Mouse (Mus musculus) MEL (cell line): Measurements from ENCODE around the gene Gm10799. TPM values are rescaled to one million over a fixed set of nuclear protein-coding genes. Genes with fewer than 3 reads are reported as not detected.
"Not testable (repeated sequence)": the region's sequence is repeated elsewhere in the genome, so short reads cannot be mapped to it uniquely, and the experiment has no call there.

ENCODE experiments used
- DNase-seq: peaks from one replicate; pipeline ENCODE4 v3.0.0; 2011; ENCODE audit warnings: low read depth, low spot score
- H3K27ac ChIP-seq: 2 replicates; pipeline ENCODE4 v1.5.1; 2012; ENCODE audit warnings: low read depth, mild to moderate bottlenecking, control low read depth, low read length, moderate library complexity; ENCODE audit not compliant: control insufficient read depth
- H3K27me3 ChIP-seq, 2 experiments: fragments of 150-350 bp in 1 of 2; sonication (generic) in 1 of 2; 2 replicates each; pipeline ENCODE4 v1.6.1; 2012; ENCODE audit warnings: low read length in 2 of 2, mild to moderate bottlenecking in 2 of 2, improper control_type of control experiment in 1 of 2, moderate library complexity in 1 of 2; ENCODE audit not compliant: insufficient read depth in 2 of 2, control insufficient read depth in 1 of 2
- H3K36me3 ChIP-seq, 2 experiments: 2 replicates each; pipeline ENCODE4 v1.6.1; 2012 to 2014; ENCODE audit warnings: low read length in 2 of 2, improper control_type of control experiment in 1 of 2, inconsistent platforms in 1 of 2, mild to moderate bottlenecking in 1 of 2; ENCODE audit not compliant: insufficient read depth in 2 of 2, control insufficient read depth in 1 of 2
- H3K4me1 ChIP-seq, 2 experiments: fragments of 150-350 bp in 1 of 2; sonication (generic) in 1 of 2; 2 replicates each; pipeline ENCODE4 v1.6.1; 2012; ENCODE audit warnings: low read length in 2 of 2, improper control_type of control experiment in 1 of 2, mild to moderate bottlenecking in 1 of 2; ENCODE audit not compliant: insufficient read depth in 2 of 2, control insufficient read depth in 1 of 2
- H3K4me3 ChIP-seq, 2 experiments: fragments of 150-350 bp in 1 of 2; sonication (generic) in 1 of 2; 2 replicates each; pipeline ENCODE4 v1.5.1; 2012; ENCODE audit warnings: low read depth in 2 of 2, low read length in 2 of 2, mild to moderate bottlenecking in 2 of 2, moderate library complexity in 2 of 2, control low read depth in 1 of 2, improper control_type of control experiment in 1 of 2; ENCODE audit not compliant: control insufficient read depth in 1 of 2, insufficient read depth in 1 of 2
- H3K79me2 ChIP-seq: 2 replicates; pipeline ENCODE4 v1.6.1; 2012; ENCODE audit warnings: mild to moderate bottlenecking, low read length, moderate library complexity; ENCODE audit not compliant: control insufficient read depth, poor library complexity, insufficient read depth
- H3K9ac ChIP-seq: 2 replicates; pipeline ENCODE4 v1.6.1; 2012; ENCODE audit warnings: low read depth, mild to moderate bottlenecking, control low read depth, low read length, moderate library complexity; ENCODE audit not compliant: control insufficient read depth, poor library complexity, severe bottlenecking
- H3K9me3 ChIP-seq: fragments of 150-350 bp; sonication (generic); replicated peaks from 2 replicates; pipeline ENCODE4 v1.6.1; 2012; ENCODE audit warnings: mild to moderate bottlenecking, low read length, improper control_type of control experiment, moderate library complexity; ENCODE audit not compliant: insufficient read depth
- E2F4 ChIP-seq: IDR thresholded peaks from 2 replicates; pipeline ENCODE4 v1.6.1; 2011; ENCODE audit warnings: low read depth, low read length, improper control_type of control experiment, borderline replicate concordance
- ELF1 ChIP-seq: IDR thresholded peaks from 2 replicates; pipeline ENCODE4 v1.6.1; 2014; ENCODE audit warnings: low read depth, mild to moderate bottlenecking, inconsistent platforms, low read length, improper control_type of control experiment, moderate library complexity
- ETS1 ChIP-seq: IDR thresholded peaks from 2 replicates; pipeline ENCODE4 v1.6.1; 2012; ENCODE audit warnings: low read depth, mild to moderate bottlenecking, inconsistent platforms, low read length, improper control_type of control experiment, moderate library complexity
- GABPA ChIP-seq: IDR thresholded peaks from 2 replicates; pipeline ENCODE4 v1.6.1; 2012; ENCODE audit warnings: low read depth, mild to moderate bottlenecking, inconsistent platforms, low read length, improper control_type of control experiment, moderate library complexity
- MAFK ChIP-seq: IDR thresholded peaks from 2 replicates; pipeline ENCODE4 v1.6.1; 2011; ENCODE audit warnings: low read depth, mild to moderate bottlenecking, low read length, improper control_type of control experiment, borderline replicate concordance
- MEF2A ChIP-seq: IDR thresholded peaks from 2 replicates; pipeline ENCODE4 v1.6.1; 2014; ENCODE audit warnings: low read depth, mild to moderate bottlenecking, inconsistent platforms, low read length, improper control_type of control experiment; ENCODE audit not compliant: poor library complexity, insufficient replicate concordance, severe bottlenecking; ENCODE audit errors: extremely low read depth
- MXI1 ChIP-seq: IDR thresholded peaks from 2 replicates; pipeline ENCODE4 v1.6.1; 2011; ENCODE audit warnings: mild to moderate bottlenecking, low read depth, low read length, improper control_type of control experiment
- NRF1 ChIP-seq: IDR thresholded peaks from 2 replicates; pipeline ENCODE4 v1.6.1; 2014; ENCODE audit warnings: low read depth, mild to moderate bottlenecking, inconsistent platforms, low read length, improper control_type of control experiment, moderate library complexity; ENCODE audit not compliant: poor library complexity, insufficient read depth, severe bottlenecking
- RAD21 ChIP-seq: IDR thresholded peaks from 2 replicates; pipeline ENCODE4 v1.6.1; 2011; ENCODE audit warnings: mild to moderate bottlenecking, low read depth, low read length, improper control_type of control experiment
- RCOR1 ChIP-seq: IDR thresholded peaks from 2 replicates; pipeline ENCODE4 v1.6.1; 2012; ENCODE audit warnings: low read depth, mild to moderate bottlenecking, inconsistent platforms, low read length, improper control_type of control experiment
- SMC3 ChIP-seq: IDR thresholded peaks from 2 replicates; pipeline ENCODE4 v1.6.1; 2011; ENCODE audit warnings: low read depth, low read length, improper control_type of control experiment
- TCF12 ChIP-seq: IDR thresholded peaks from 2 replicates; pipeline ENCODE4 v1.6.1; 2014; ENCODE audit warnings: low read depth, mild to moderate bottlenecking, inconsistent platforms, low read length, improper control_type of control experiment, moderate library complexity
- UBTF ChIP-seq: IDR thresholded peaks from 2 replicates; pipeline ENCODE4 v1.6.1; 2012; ENCODE audit warnings: low read depth, mild to moderate bottlenecking, inconsistent platforms, low read length, improper control_type of control experiment, moderate library complexity, borderline replicate concordance; ENCODE audit not compliant: insufficient read depth
- USF1 ChIP-seq: IDR thresholded peaks from 2 replicates; pipeline ENCODE4 v1.6.1; 2014; ENCODE audit warnings: low read depth, mild to moderate bottlenecking, inconsistent platforms, low read length, improper control_type of control experiment, moderate library complexity
- USF2 ChIP-seq, 2 experiments: IDR thresholded peaks; 2 replicates each; pipeline ENCODE4 v1.6.1; 2011 to 2012; ENCODE audit warnings: improper control_type of control experiment in 2 of 2, low read length in 2 of 2, borderline replicate concordance in 1 of 2, inconsistent platforms in 1 of 2, low read depth in 1 of 2, mild to moderate bottlenecking in 1 of 2; ENCODE audit not compliant: insufficient read depth in 1 of 2
- ZC3H11A ChIP-seq: IDR thresholded peaks from 2 replicates; pipeline ENCODE4 v1.6.1; 2012; ENCODE audit warnings: low read depth, mild to moderate bottlenecking, inconsistent platforms, low read length, improper control_type of control experiment
- ZKSCAN1 ChIP-seq: IDR thresholded peaks from 2 replicates; pipeline ENCODE4 v1.6.1; 2012; ENCODE audit warnings: low read depth, mild to moderate bottlenecking, inconsistent platforms, low read length, improper control_type of control experiment, moderate library complexity
- ZMIZ1 ChIP-seq: IDR thresholded peaks from 2 replicates; pipeline ENCODE4 v1.6.1; 2012; ENCODE audit warnings: low read depth, mild to moderate bottlenecking, inconsistent platforms, low read length, improper control_type of control experiment, moderate library complexity
- ZNF384 ChIP-seq: IDR thresholded peaks from 2 replicates; pipeline ENCODE4 v1.6.1; 2012; ENCODE audit warnings: low read depth, mild to moderate bottlenecking, inconsistent platforms, low read length, improper control_type of control experiment
- polyA plus RNA-seq, 2 experiments: library from polyadenylated mRNA; stranded (reverse) in 1 of 2; unstranded in 1 of 2; fragments of >175 nt in 1 of 2; fragments of >200 nt in 1 of 2; gene quantifications; 2 replicates each; pipeline versions ENCODE4 v1.2.1 to v1.2.4; 2012; ENCODE audit warnings: low replicate concordance in 2 of 2, low read depth in 1 of 2; ENCODE audit not compliant: insufficient read length in 2 of 2, insufficient read depth in 1 of 2, missing spikeins in 1 of 2
- total RNA-seq: library from RNA; depleted of rRNA; stranded (reverse); fragments of 300-350 nt; gene quantifications from 2 replicates; pipeline ENCODE4 v1.2.3, GENCODE M21; 2012

Gm10799 gene
- total and polyA plus RNA-seq, 3 experiments, result not detected

DNA sequence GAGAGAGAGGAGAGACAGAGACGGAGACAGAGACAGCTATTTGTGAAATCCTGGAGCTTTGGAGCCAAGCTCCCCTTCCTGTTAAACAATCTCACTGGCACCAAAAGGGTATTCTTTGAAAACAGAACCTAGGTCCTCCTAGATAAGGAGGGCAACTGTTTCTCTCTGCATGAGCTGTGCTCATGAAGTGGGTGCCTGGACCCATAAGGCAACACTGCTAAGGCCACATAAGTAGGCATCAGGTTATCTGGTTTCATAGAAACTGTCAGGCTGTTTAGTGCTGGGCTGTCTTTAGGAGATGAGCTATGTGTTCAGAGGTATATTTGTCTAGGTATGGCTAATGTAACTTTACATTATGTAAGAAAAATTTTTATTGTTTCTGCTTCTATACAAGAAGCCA is 19.2 kb upstream of the Gm10799 start:
- not testable (repeated sequence) for H3K27me3 ChIP-seq, H3K36me3 ChIP-seq, H3K79me2 ChIP-seq, H3K9ac ChIP-seq, H3K4me3 ChIP-seq, H3K4me1 ChIP-seq, H3K9me3 ChIP-seq, H3K27ac ChIP-seq
- DNase-seq, result peak; percentile 39

- DNase-seq, H3K9ac ChIP-seq: not testable (repeated sequence)
Observed at GRCm38 (mm10) chr2:104084027-104084426, 15.7 kb upstream of the Gm10799 start.

GRCm38 (mm10) chr2:104082474-104082873 is 14.1 kb upstream of the Gm10799 start:
- Histone ChIP-seq H3K4me3 (no peak overlapping the region), H3K27me3 (no peaks in the 10 kb centered on the region), H3K27ac (no peak overlapping the region), H3K36me3 (peaks cover 0 to 9% of the 10 kb centered on the region in 2 experiments; a peak in 2 of 4 replicates), H3K79me2 (no peaks in the 10 kb centered on the region), H3K4me1 (peaks cover 4 to 5% of the 10 kb centered on the region in 2 experiments; a peak in 3 of 4 replicates), H3K9me3 (no peaks in the 10 kb centered on the region), H3K9ac (no peak overlapping the region)
- no peak for DNase-seq
- TF ChIP-seq MEF2A (no peak), ETS1 (no peak), ZC3H11A (no peak), USF2 (IDR thresholded peaks at IDR 0.05; ENCODE audit: borderline replicate concordance in 1 of 2, insufficient read depth in 1 of 2, low read depth in 1 of 2, low read length in 2 of 2) (no peak), TCF12 (no peak), SMC3 (no peak), ZMIZ1 (no peak), MAFK (no peak), E2F4 (no peak), ELF1 (no peak), GABPA (no peak), RAD21 (no peak), ZKSCAN1 (no peak), MXI1 (no peak), NRF1 (no peak), RCOR1 (no peak), UBTF (no peak), ZNF384 (no peak), USF1 (no peak)

More at GRCm38 (mm10) chr2:104084027-104084426, 15.7 kb upstream of the Gm10799 start:
- H3K79me2 ChIP-seq, H3K4me3 ChIP-seq, H3K9me3 ChIP-seq, H3K27me3 ChIP-seq, H3K4me1 ChIP-seq, H3K36me3 ChIP-seq, H3K27ac ChIP-seq: not testable (repeated sequence)

GRCm38 (mm10) chr2:104081436-104082050 is 13.2 kb upstream of the Gm10799 start:
- not testable (repeated sequence) for H3K9ac ChIP-seq, H3K79me2 ChIP-seq, H3K36me3 ChIP-seq, H3K9me3 ChIP-seq, DNase-seq, H3K27ac ChIP-seq, H3K4me3 ChIP-seq, H3K27me3 ChIP-seq, H3K4me1 ChIP-seq
